Mouse (Mus musculus) yolk sac, embryonic 10.5 days (tissue): ENCODE measurements around the gene Cav1.

Experiments used
- DNase-seq: peaks from one replicate; pipeline ENCODE4 v3.0.0-alpha.2; 2017; ENCODE audit warnings: low spot score

Cav1 gene

GRCm38 (mm10) chr6:17317944-17318343, 11.8 kb downstream of the Cav1 start:
- no peak for DNase-seq

GRCm38 (mm10) chr6:17321976-17322375, 15.8 kb downstream of the Cav1 start:
- no peak for DNase-seq

GRCm38 (mm10) chr6:17327216-17327615, 21.1 kb downstream of the Cav1 start:
- no peak for DNase-seq

- DNase-seq: no peak
Observed at GRCm38 (mm10) chr6:17329801-17330200, 23.7 kb downstream of the Cav1 start.

- DNase-seq: no peak
Observed at GRCm38 (mm10) chr6:17337724-17338123, 31.6 kb downstream of the Cav1 start.

- peak; percentile 40 for DNase-seq
Observed at GRCm38 (mm10) chr6:17340406-17340805, 34.3 kb downstream of the Cav1 start.

GRCm38 (mm10) chr6:17348011-17348410, 41.9 kb downstream of the Cav1 start:
- DNase-seq: no peak

- DNase-seq: no peak
Observed at GRCm38 (mm10) chr6:17350803-17351202, 44.7 kb downstream of the Cav1 start.

- peak; percentile 9 for DNase-seq
Observed at GRCm38 (mm10) chr6:17358896-17359690, 53.0 kb downstream of the Cav1 start.

- DNase-seq: no peak
Observed at GRCm38 (mm10) chr6:17362771-17363170, 56.6 kb downstream of the Cav1 start.

- DNase-seq: no peak
Observed at GRCm38 (mm10) chr6:17363446-17364179, 57.5 kb downstream of the Cav1 start.

- DNase-seq: no peak
Observed at GRCm38 (mm10) chr6:17374326-17374725, 68.2 kb downstream of the Cav1 start.

- no peak for DNase-seq
Observed at GRCm38 (mm10) chr6:17377371-17377770, 71.2 kb downstream of the Cav1 start.

- DNase-seq: no peak
Observed at GRCm38 (mm10) chr6:17380102-17380501, 74.0 kb downstream of the Cav1 start.

GRCm38 (mm10) chr6:17381690-17382089, 75.6 kb downstream of the Cav1 start:
- no peak for DNase-seq

GRCm38 (mm10) chr6:17385531-17385930, 79.4 kb downstream of the Cav1 start:
- DNase-seq: no peak

GRCm38 (mm10) chr6:17387991-17388710, 82.0 kb downstream of the Cav1 start:
- DNase-seq: no peak
